Mouse (Mus musculus) stomach, embryonic 14.5 days (tissue): Measurements from ENCODE around the gene Apba3. TPM values are rescaled to one million over a fixed set of nuclear protein-coding genes. Genes with fewer than 3 reads are reported as not detected.

Source experiments
- ATAC-seq: fragments of 200-750 bp; cut with Nextera tagmentation; 2 replicates; pipeline ENCODE4 v1.8.0; 2017; ENCODE audit warnings: low read depth, moderate TSS enrichment; ENCODE audit not compliant: insufficient number of reproducible peaks, insufficient read depth, low FRiP score
- H3K27ac ChIP-seq: fragments of 300-500 bp; sonication (generic); 2 replicates; pipeline ENCODE4 v1.5.1; 2014; ENCODE audit warnings: mild to moderate bottlenecking, low read length, moderate library complexity, mixed read lengths
- H3K27me3 ChIP-seq: fragments of 300-500 bp; sonication (generic); 2 replicates; pipeline ENCODE4 v1.6.1; 2014; ENCODE audit warnings: low read length, control low read depth, mixed read lengths; ENCODE audit not compliant: control insufficient read depth, insufficient read depth
- H3K36me3 ChIP-seq: fragments of 300-500 bp; sonication (generic); 2 replicates; pipeline ENCODE4 v1.6.1; 2014; ENCODE audit warnings: mild to moderate bottlenecking, control low read depth, low read length, moderate library complexity, mixed read lengths; ENCODE audit not compliant: control insufficient read depth, insufficient read depth
- H3K4me1 ChIP-seq: fragments of 300-500 bp; sonication (generic); 2 replicates; pipeline ENCODE4 v1.6.1; 2014; ENCODE audit warnings: low read length, control low read depth, mixed read lengths; ENCODE audit not compliant: control insufficient read depth, insufficient read depth
- H3K4me2 ChIP-seq: fragments of 300-500 bp; sonication (generic); replicated peaks from 2 replicates; pipeline ENCODE4 v1.6.1; 2014; ENCODE audit warnings: low read depth, low read length, control low read depth
- H3K4me3 ChIP-seq: fragments of 300-500 bp; sonication (generic); 2 replicates; pipeline ENCODE4 v1.5.1; 2014; ENCODE audit warnings: low read depth, low read length, control low read depth
- H3K9ac ChIP-seq: fragments of 300-500 bp; sonication (generic); replicated peaks from 2 replicates; pipeline ENCODE4 v1.6.1; 2014; ENCODE audit warnings: low read depth, mild to moderate bottlenecking, control low read depth, low read length, moderate library complexity, mixed read lengths
- H3K9me3 ChIP-seq: fragments of 300-500 bp; sonication (generic); 2 replicates; pipeline ENCODE4 v1.6.1; 2016; ENCODE audit warnings: low read depth, low read length, control low read depth; ENCODE audit not compliant: control insufficient read depth
- WGBS: fragments of 180-500 bp; shearing (Covaris S2); extraction: QIAGEN DNeasy Blood & Tissue Kit; methylation state at CpG from one replicate; pipeline ENCODE4 v1.1.7; 2014; 5-methylcytosine and 5-hydroxymethylcytosine counted together
- polyA plus RNA-seq: library from polyadenylated mRNA; unstranded; fragments of >200 nt; fragmentation: Nextera tagmentation; extraction: Ambion mirVana; gene quantifications from 2 replicates; pipeline ENCODE4 v1.2.1, GENCODE M21; 2014

Gene Apba3
- polyA plus RNA-seq, 1 experiment from 2014 or later: 47.0 TPM

- H3K36me3 ChIP-seq: no peaks in the 10 kb centered on the region
- H3K9me3 ChIP-seq: no peaks in the 10 kb centered on the region
- WGBS: 80% methylated on average over 4 of the region's 4 CpGs
- peaks cover 9% of the 10 kb centered on the region; the same call in 1 of the 2 replicates for H3K27me3 ChIP-seq
- H3K27ac ChIP-seq: no peak overlapping the region
- ATAC-seq: 0 out of 2 replicates have a peak, but pooled peaks have one; percentile 17
- H3K4me3 ChIP-seq: no peak overlapping the region
- no peak overlapping the region for H3K4me2 ChIP-seq
- no peak overlapping the region for H3K9ac ChIP-seq
- no peaks in the 10 kb centered on the region for H3K4me1 ChIP-seq
These were observed 22.6 kb upstream of the Apba3 start for GRCm38 (mm10) chr10:81244146-81244545.

- Histone ChIP-seq H3K36me3 (no peaks in the 10 kb centered on the region), H3K4me1 (no peaks in the 10 kb centered on the region), H3K4me3 (no peak overlapping the region), H3K27ac (no peak overlapping the region), H3K9me3 (no peaks in the 10 kb centered on the region), H3K4me2 (no peak overlapping the region), H3K27me3 (peaks cover 6% of the 10 kb centered on the region; the same call in 1 of the 2 replicates), H3K9ac (no peak overlapping the region)
- ATAC-seq: peak; percentile 59; the same call in 1 of the 2 replicates
- 13% methylated on average over 17 of the region's 17 CpGs for whole genome bisulfite sequencing
These were observed 22.2 kb upstream of the Apba3 start for GRCm38 (mm10) chr10:81244595-81244994.

GRCm38 (mm10) chr10:81245166-81245565 lies 21.6 kb upstream of the Apba3 start:
- ATAC-seq: no peak
- Histone ChIP-seq H3K9ac (no peak overlapping the region), H3K9me3 (no peaks in the 10 kb centered on the region), H3K4me1 (no peaks in the 10 kb centered on the region), H3K27me3 (0 out of 2 replicates have a peak, but pooled peaks cover 2% of the 10 kb centered on the region), H3K4me3 (no peak overlapping the region), H3K36me3 (no peaks in the 10 kb centered on the region), H3K4me2 (no peak overlapping the region), H3K27ac (no peak overlapping the region)
- 91% methylated on average over 6 of the region's 6 CpGs for WGBS

GRCm38 (mm10) chr10:81247804-81248203 lies 19.0 kb upstream of the Apba3 start:
- Histone ChIP-seq H3K27ac (no peak overlapping the region), H3K4me3 (no peak overlapping the region)
- 92% methylated on average over 2 of the region's 2 CpGs for WGBS

GRCm38 (mm10) chr10:81249442-81249841 lies 17.3 kb upstream of the Apba3 start:
- H3K4me3 ChIP-seq: no peak overlapping the region
- no peaks in the 10 kb centered on the region for H3K4me1 ChIP-seq
- H3K4me2 ChIP-seq: no peak overlapping the region
- no peaks in the 10 kb centered on the region for H3K9me3 ChIP-seq
- peaks cover 13% of the 10 kb centered on the region for H3K27me3 ChIP-seq
- H3K36me3 ChIP-seq: no peaks in the 10 kb centered on the region
- no peak for ATAC-seq
- WGBS: 81% methylated on average over 8 of the region's 8 CpGs
- no peak overlapping the region for H3K9ac ChIP-seq
- H3K27ac ChIP-seq: no peak overlapping the region

More at GRCm38 (mm10) chr10:81247804-81248203, 19.0 kb upstream of the Apba3 start:
- Histone ChIP-seq H3K4me1 (no peaks in the 10 kb centered on the region), H3K36me3 (no peaks in the 10 kb centered on the region), H3K9me3 (no peaks in the 10 kb centered on the region), H3K9ac (no peak overlapping the region), H3K4me2 (no peak overlapping the region), H3K27me3 (peaks cover 9% of the 10 kb centered on the region)
- no peak for ATAC-seq

- Histone ChIP-seq H3K4me3 (peak within 1 kb of the TSS; percentile 12; the same call in 1 of the 2 replicates), H3K4me2 (peak within 1 kb of the TSS; percentile 23; the same call in 1 of the 2 replicates), H3K9me3 (no peaks in the 10 kb centered on the region), H3K27me3 (peaks cover 22% of the 10 kb centered on the region), H3K9ac (no peak within 1 kb of the TSS), H3K27ac (no peak within 1 kb of the TSS), H3K4me1 (peaks cover 6% of the 10 kb centered on the region; the same call in 1 of the 2 replicates), H3K36me3 (no peaks in the 10 kb centered on the region)
- 10% methylated on average over 43 of the region's 44 CpGs for WGBS
- ATAC-seq: 0 out of 2 replicates have a peak, but pooled peaks have one; percentile 19
These were observed 14.0 kb upstream of the Apba3 start, which contains the start of gene Matk for GRCm38 (mm10) chr10:81252424-81253419. Gene Matk, plus strand, starts transcription at chr10:81252935.

- Histone ChIP-seq H3K9ac (no peak overlapping the region), H3K4me3 (no peak overlapping the region), H3K9me3 (no peaks in the 10 kb centered on the region), H3K4me2 (no peak overlapping the region), H3K27me3 (peaks cover 32% of the 10 kb centered on the region), H3K27ac (no peak overlapping the region), H3K4me1 (peaks cover 8% of the 10 kb centered on the region; the same call in 1 of the 2 replicates), H3K36me3 (no peaks in the 10 kb centered on the region)
- 37% methylated on average over 1 of the region's 1 CpGs for WGBS
- no peak for ATAC-seq
These were observed 11.9 kb upstream of the Apba3 start for GRCm38 (mm10) chr10:81254886-81255285.

- 2% methylated on average over 61 of the region's 62 CpGs for WGBS
- ATAC-seq: no peak
- no peak overlapping the region for H3K27ac ChIP-seq
- H3K9ac ChIP-seq: peak overlapping the region; percentile 28; the same call in 1 of the 2 replicates
- peak overlapping the region; percentile 76 for H3K4me2 ChIP-seq
- peaks cover 28% of the 10 kb centered on the region for H3K27me3 ChIP-seq
- peaks cover 6% of the 10 kb centered on the region; the same call in 1 of the 2 replicates for H3K9me3 ChIP-seq
- no peaks in the 10 kb centered on the region for H3K36me3 ChIP-seq
- peak overlapping the region; percentile 43 for H3K4me3 ChIP-seq
- peaks cover 8% of the 10 kb centered on the region; the same call in 1 of the 2 replicates for H3K4me1 ChIP-seq
These were observed 9.4 kb upstream of the Apba3 start for GRCm38 (mm10) chr10:81257158-81258039.
